Comparison of ENCODE assay signal across 7 mouse cellular contexts in genomic region chr13:100939677-100940076, GRCm38 (mm10).
DNase-seq lines count a peak whose midpoint lies in the region; ATAC-seq lines count a peak whose summit lies in the region.

No protein-coding gene starts in this region.

- no peaks in the 10 kb centered on the region for H3K4me1 ChIP-seq in forebrain, embryonic 14.5 days (ENCODE audit: control insufficient read depth, insufficient read depth, low read length)
- H3K4me1 ChIP-seq in kidney, embryonic 14.5 days (ENCODE audit: control insufficient read depth, insufficient read depth, low read length), result 0 out of 2 replicates have a peak, but pooled peaks cover 5% of the 10 kb centered on the region
- H3K4me1 ChIP-seq in liver, embryonic 13.5 days (replicated peaks), result no peaks in the 10 kb centered on the region

- no peaks in the 10 kb centered on the region for H3K27me3 ChIP-seq in forebrain, embryonic 14.5 days (replicated peaks; ENCODE audit: control insufficient read depth, insufficient read depth, low read length)
- no peaks in the 10 kb centered on the region for H3K27me3 ChIP-seq in kidney, embryonic 14.5 days (ENCODE audit: control insufficient read depth, insufficient read depth, low read length)
- H3K27me3 ChIP-seq in liver, embryonic 13.5 days, result no peaks in the 10 kb centered on the region

- H3K36me3 ChIP-seq in forebrain, embryonic 14.5 days (ENCODE audit: control insufficient read depth, insufficient read depth, low read length), result no peaks in the 10 kb centered on the region
- no peaks in the 10 kb centered on the region for H3K36me3 ChIP-seq in kidney, embryonic 14.5 days (ENCODE audit: control insufficient read depth, insufficient read depth, low read length)
- no peaks in the 10 kb centered on the region for H3K36me3 ChIP-seq in liver, embryonic 13.5 days

- H3K4me3 ChIP-seq in forebrain, embryonic 14.5 days (ENCODE audit: low read depth, low read length), result no peak overlapping the region
- H3K4me3 ChIP-seq in kidney, embryonic 14.5 days (ENCODE audit: low read length), result no peak overlapping the region
- H3K4me3 ChIP-seq in liver, embryonic 13.5 days (replicated peaks), result no peak overlapping the region

- WGBS in forebrain, embryonic 14.5 days, result 40% methylated on average over 4 of the region's 4 CpGs
- WGBS in kidney, embryonic 14.5 days, result 44% methylated on average over 4 of the region's 4 CpGs
- WGBS in liver, embryonic 13.5 days (ENCODE audit: insufficient replicate concordance), result 29% methylated on average over 4 of the region's 4 CpGs

- H3K9ac ChIP-seq in forebrain, embryonic 14.5 days (ENCODE audit: low read length), result no peak overlapping the region
- no peak overlapping the region for H3K9ac ChIP-seq in kidney, embryonic 14.5 days (ENCODE audit: low read depth, low read length)
- no peak overlapping the region for H3K9ac ChIP-seq in liver, embryonic 13.5 days

- no peak overlapping the region for H3K27ac ChIP-seq in forebrain, embryonic 14.5 days (ENCODE audit: low read depth, low read length)
- no peak overlapping the region for H3K27ac ChIP-seq in kidney, embryonic 14.5 days (ENCODE audit: low read depth, low read length)
- no peak overlapping the region for H3K27ac ChIP-seq in liver, embryonic 13.5 days

- ATAC-seq in forebrain, embryonic 14.5 days, result peak; percentile 52
- ATAC-seq in kidney, embryonic 14.5 days (ENCODE audit: low FRiP score, low TSS enrichment), result peak; percentile 49; the same call in 1 of the 2 replicates
- no peak for ATAC-seq in liver, embryonic 13.5 days (ENCODE audit: low read depth)

- H3K9me3 ChIP-seq in forebrain, embryonic 14.5 days (replicated peaks; ENCODE audit: control insufficient read depth, low read length), result no peaks in the 10 kb centered on the region
- H3K9me3 ChIP-seq in kidney, embryonic 14.5 days (ENCODE audit: control insufficient read depth, low read length), result no peaks in the 10 kb centered on the region
- no peaks in the 10 kb centered on the region for H3K9me3 ChIP-seq in liver, embryonic 13.5 days (replicated peaks)

- H3K4me2 ChIP-seq in forebrain, embryonic 14.5 days (ENCODE audit: low read length), result no peak overlapping the region
- no peak overlapping the region for H3K4me2 ChIP-seq in kidney, embryonic 14.5 days (replicated peaks; ENCODE audit: low read depth, low read length)
- no peak overlapping the region for H3K4me2 ChIP-seq in liver, embryonic 13.5 days

- peak; percentile 33 for DNase-seq in urinary bladder, postnatal 25 days (ENCODE audit: low spot score)
- no peak for DNase-seq in urinary bladder, adult 18-20 months (ENCODE audit: low spot score in 2 of 2)
- peak; percentile 14 for DNase-seq in c-Kit-positive CD71-positive TER-119-negative erythroid progenitor cells, embryonic 14.5 days (ENCODE audit: low read depth)
- DNase-seq in forebrain, embryonic 14.5 days (ENCODE audit: low spot score), result peak; percentile 83
- DNase-seq in liver, embryonic 13.5 days, result peak; percentile 5
- peak; percentile 59 for DNase-seq in retina, postnatal 7 days (ENCODE audit: low read depth, low spot score)

Comparison
In these comparisons a context has a peak if more than half of its experiments do, and no peak if none do; other contexts are left out.
1. DNase-seq: peak in urinary bladder, postnatal 25 days (single experiment), c-Kit-positive CD71-positive TER-119-negative erythroid progenitor cells, embryonic 14.5 days (single experiment), forebrain, embryonic 14.5 days (single experiment), liver, embryonic 13.5 days (single experiment) and retina, postnatal 7 days (single experiment); none in urinary bladder, adult 18-20 months (0 of 2).